Mouse (Mus musculus) bone marrow, adult 2 months (tissue): Measurements from ENCODE around the gene Sprn. TPM values are rescaled to one million over a fixed set of nuclear protein-coding genes. Genes with fewer than 3 reads are reported as not detected.
"Not testable (repeated sequence)": the region's sequence is repeated elsewhere in the genome, so short reads cannot be mapped to it uniquely, and the experiment has no call there.

ENCODE experiments used
- H3K27ac ChIP-seq: fragments of 200-500 bp; 2 replicates; pipeline ENCODE4 v1.5.1; 2012; ENCODE audit warnings: low read depth, mild to moderate bottlenecking, control low read depth, inconsistent platforms, low read length; ENCODE audit not compliant: control insufficient read depth, poor library complexity, insufficient read depth
- H3K4me1 ChIP-seq: fragments of 200-500 bp; 2 replicates; pipeline ENCODE4 v1.6.1; 2011; ENCODE audit warnings: low read length; ENCODE audit not compliant: control insufficient read depth, insufficient read depth
- H3K4me3 ChIP-seq: fragments of 200-500 bp; replicated peaks from 2 replicates; pipeline ENCODE3; 2011; ENCODE audit warnings: mild to moderate bottlenecking, low read depth, low read length, control low read depth; ENCODE audit not compliant: control insufficient read depth
- CTCF ChIP-seq: fragments of 200-500 bp; IDR thresholded peaks from 2 replicates; pipeline ENCODE4 v1.5.1; 2011; ENCODE audit warnings: low read length, control low read depth; ENCODE audit not compliant: control insufficient read depth, insufficient read depth
- POLR2A ChIP-seq: fragments of 200-500 bp; IDR thresholded peaks from 2 replicates; pipeline ENCODE4 v1.6.1; 2011; ENCODE audit warnings: low read depth, mild to moderate bottlenecking, control low read depth, low read length, borderline replicate concordance; ENCODE audit not compliant: control insufficient read depth
- WGBS: fragments of 180-500 bp; shearing (Covaris S2); methylation state at CpG from one replicate; pipeline ENCODE4 v1.1.7; 2018; 5-methylcytosine and 5-hydroxymethylcytosine counted together
- polyA plus RNA-seq: library from polyadenylated mRNA; stranded (reverse); fragments of >200 nt; gene quantifications from 2 replicates; pipeline ENCODE4 v1.2.4, GENCODE M21; 2011; ENCODE audit warnings: low replicate concordance; ENCODE audit not compliant: missing spikeins, insufficient read depth, insufficient read length

The Sprn gene
- polyA plus RNA-seq, 1 experiment = not detected

GRCm38 (mm10) chr7:140137135-140138020, 17.3 kb downstream of the Sprn start, which contains the start of gene Mtg1:
Gene Mtg1 (plus strand): TSS chr7:140137564.
- TF ChIP-seq CTCF (no peak), POLR2A (peak; percentile 89; the same call in 1 of the 2 replicates)
- H3K27ac ChIP-seq = peak within 1 kb of the TSS; percentile 62
- WGBS = 3% methylated on average over 39 of the region's 39 CpGs

GRCm38 (mm10) chr7:140135106-140135770, 19.4 kb downstream of the Sprn start:
- WGBS = 57% methylated on average over 5 of the region's 5 CpGs
- peaks cover 3% of the 10 kb centered on the region; the same call in 1 of the 2 replicates for H3K4me1 ChIP-seq
- H3K4me3 ChIP-seq = no peak overlapping the region
- TF ChIP-seq CTCF (no peak), POLR2A (no peak)
- H3K27ac ChIP-seq = peak overlapping the region; percentile 42; the same call in 1 of the 2 replicates

More at GRCm38 (mm10) chr7:140137135-140138020, 17.3 kb downstream of the Sprn start, which contains the start of gene Mtg1:
- H3K4me3 ChIP-seq = peak within 1 kb of the TSS; percentile 77
- peaks cover 3% of the 10 kb centered on the region; the same call in 1 of the 2 replicates for H3K4me1 ChIP-seq

GRCm38 (mm10) chr7:140134033-140134432, 20.6 kb downstream of the Sprn start:
- H3K27ac ChIP-seq = peak overlapping the region; percentile 4; the same call in 1 of the 2 replicates
- not testable (repeated sequence) for H3K4me3 ChIP-seq, H3K4me1 ChIP-seq
- WGBS = 14% methylated on average over 7 of the region's 7 CpGs

GRCm38 (mm10) chr7:140132184-140132583, 22.5 kb downstream of the Sprn start:
- not testable (repeated sequence) for H3K4me1 ChIP-seq
- H3K27ac ChIP-seq = peak overlapping the region; percentile 51; the same call in 1 of the 2 replicates
- WGBS = 17% methylated on average over 7 of the region's 7 CpGs
- peak overlapping the region; percentile 21 for H3K4me3 ChIP-seq

- Histone ChIP-seq H3K4me1 (no peaks in the 10 kb centered on the region; the same call in 1 of the 2 replicates), H3K27ac (no peak overlapping the region), H3K4me3 (no peak overlapping the region)
- 9% methylated on average over 2 of the region's 2 CpGs for WGBS
- no peak for TF ChIP-seq CTCF
- TF ChIP-seq POLR2A = no peak
Measured at GRCm38 (mm10) chr7:140127911-140128310, 26.8 kb downstream of the Sprn start.

- Histone ChIP-seq H3K4me3 (no peak overlapping the region), H3K27ac (no peak overlapping the region), H3K4me1 (no peaks in the 10 kb centered on the region; the same call in 1 of the 2 replicates)
- TF ChIP-seq POLR2A = no peak
- TF ChIP-seq CTCF = no peak
- 48% methylated on average over 3 of the region's 3 CpGs for WGBS
Measured at GRCm38 (mm10) chr7:140126934-140127333, 27.7 kb downstream of the Sprn start.

- Histone ChIP-seq H3K27ac (peak overlapping the region; percentile 40; the same call in 1 of the 2 replicates), H3K4me3 (peak overlapping the region; percentile 67), H3K4me1 (no peaks in the 10 kb centered on the region; the same call in 1 of the 2 replicates)
- 3% methylated on average over 5 of the region's 5 CpGs for WGBS
- no peak for TF ChIP-seq POLR2A
- no peak for TF ChIP-seq CTCF
Measured at GRCm38 (mm10) chr7:140126022-140126350, 28.7 kb downstream of the Sprn start.

GRCm38 (mm10) chr7:140125278-140126021, 29.2 kb downstream of the Sprn start:
- 2% methylated on average over 40 of the region's 40 CpGs for WGBS
- H3K4me1 ChIP-seq = no peaks in the 10 kb centered on the region; the same call in 1 of the 2 replicates
- TF ChIP-seq CTCF = no peak
- TF ChIP-seq POLR2A = peak; percentile 48; the same call in 1 of the 2 replicates
- H3K4me3 ChIP-seq = peak overlapping the region; percentile 67
- peak overlapping the region; percentile 40; the same call in 1 of the 2 replicates for H3K27ac ChIP-seq
